Mouse (Mus musculus) kidney, adult 9 months (tissue): ENCODE results near the gene Vnn3.
A peak's percentile ranks its signal among the peaks of the same experiment; 100 is the strongest.

ENCODE experiments used
- DNase-seq: peaks from one replicate; pipeline ENCODE4 v3.0.0; 2022

The Vnn3 gene

DNA sequence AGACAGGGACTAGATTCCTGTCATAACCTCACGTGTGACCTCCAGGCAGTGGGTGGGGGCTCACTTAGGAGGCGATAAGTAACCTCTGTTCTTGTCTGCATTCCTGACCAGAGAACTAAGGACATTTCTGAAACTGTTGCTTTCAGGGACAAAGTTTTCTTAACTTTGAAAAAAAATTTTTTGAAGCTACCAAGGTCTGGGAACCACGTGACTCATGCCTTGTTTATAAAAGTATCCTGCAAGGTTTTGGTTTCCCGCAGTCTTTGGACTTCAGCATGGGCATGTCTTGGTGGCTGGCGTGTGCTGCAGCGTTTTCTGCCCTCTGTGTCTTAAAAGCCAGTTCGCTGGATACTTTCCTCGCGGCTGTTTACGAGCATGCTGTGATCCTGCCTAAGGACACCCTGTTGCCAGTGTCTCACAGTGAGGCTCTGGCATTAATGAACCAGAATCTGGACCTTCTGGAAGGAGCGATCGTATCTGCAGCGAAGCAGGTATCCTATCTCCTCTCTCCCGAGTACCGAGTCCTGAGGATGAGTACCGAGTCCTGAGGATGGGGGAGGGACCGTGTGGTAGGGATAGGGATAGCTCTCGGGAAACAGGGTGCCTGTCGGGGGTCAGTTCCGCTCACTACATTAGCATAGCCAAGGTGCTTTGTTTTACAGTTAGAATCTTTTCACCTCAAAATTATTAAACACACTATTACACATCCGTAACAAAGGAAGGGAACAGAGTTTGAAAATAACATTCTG lies 43.5 kb downstream of the Vnn3 start, which contains the start of gene Vnn1:
TSS of gene Vnn1 (plus strand) at position 88 of the 749 bp plus-strand sequence.
- peak; percentile 87 for DNase-seq

DNA sequence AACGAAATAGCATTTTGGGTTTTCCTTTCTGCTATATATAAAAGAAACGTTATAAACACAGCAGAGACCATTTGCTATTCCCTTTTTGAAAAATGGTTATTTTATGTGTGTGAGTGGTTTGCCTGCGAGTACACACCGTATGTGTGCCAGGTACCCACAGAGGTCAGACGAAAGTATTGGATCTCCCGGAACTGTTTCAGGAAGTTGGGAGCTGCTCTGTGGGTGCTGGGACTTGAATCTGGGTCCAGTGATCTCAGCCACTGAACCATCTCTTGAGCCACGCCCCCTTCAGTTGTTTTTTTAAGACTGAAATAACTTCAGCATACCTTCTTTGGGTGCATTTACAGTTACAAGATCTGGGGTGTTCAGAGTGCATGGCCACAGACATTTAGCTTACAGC lies 44.1 kb downstream of the Vnn3 start:
- peak; percentile 61 for DNase-seq

DNA sequence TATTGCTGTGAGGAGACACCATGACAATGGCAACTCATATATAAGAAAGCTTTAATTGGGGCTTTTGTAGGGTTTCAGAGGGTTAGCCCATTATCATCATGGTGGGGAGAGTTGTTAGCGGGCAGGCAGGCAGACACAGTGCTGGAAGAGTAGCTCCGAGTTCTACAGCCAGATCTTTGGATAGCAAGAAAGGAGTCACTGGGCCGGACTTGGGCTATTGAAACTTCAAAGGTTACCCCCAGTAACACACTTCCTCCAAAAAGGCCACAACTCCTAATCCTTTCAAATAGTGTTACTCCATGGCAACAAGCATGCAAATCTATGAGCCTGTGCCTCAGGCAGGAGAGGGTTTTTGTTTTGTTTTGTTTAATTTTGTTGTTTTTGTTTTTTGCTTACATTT lies 49.9 kb downstream of the Vnn3 start:
- no peak for DNase-seq

DNA sequence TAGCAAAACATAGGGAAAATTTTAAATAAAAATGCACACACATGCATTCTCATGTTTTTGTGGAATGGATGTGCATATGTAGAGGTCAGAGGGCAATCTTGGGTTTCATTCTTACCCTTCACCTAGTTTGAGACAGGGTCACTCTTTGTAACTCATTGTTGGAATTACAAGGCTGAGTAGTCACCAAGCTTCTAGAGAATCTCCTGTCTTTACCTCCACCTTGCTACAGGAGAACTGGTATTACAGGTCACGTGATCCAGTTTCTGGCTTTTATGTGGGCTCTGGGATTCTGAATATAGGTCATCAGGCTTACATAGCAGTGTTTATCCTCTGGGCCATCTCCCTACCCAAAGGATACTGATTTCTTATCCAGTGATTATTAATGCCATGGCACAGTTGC lies 54.4 kb downstream of the Vnn3 start:
- peak; percentile 57 for DNase-seq
